Mouse (Mus musculus) forebrain, embryonic 15.5 days (tissue): ENCODE data around the gene Slc22a2. TPM values are rescaled to one million over a fixed set of nuclear protein-coding genes. Genes with fewer than 3 reads are reported as not detected.
"Not testable (repeated sequence)": the region's sequence is repeated elsewhere in the genome, so short reads cannot be mapped to it uniquely, and the experiment has no call there.

Source experiments
- ATAC-seq: fragments of 200-750 bp; cut with Nextera tagmentation; replicated peaks from 2 replicates; pipeline ENCODE4 v1.8.0; 2017; ENCODE audit warnings: mild to moderate bottlenecking, moderate TSS enrichment, moderate library complexity
- H3K27ac ChIP-seq: fragments of 300-500 bp; sonication (generic); replicated peaks from 2 replicates; pipeline ENCODE4 v1.5.1; 2015; ENCODE audit warnings: mild to moderate bottlenecking, inconsistent platforms
- H3K27me3 ChIP-seq: fragments of 300-500 bp; sonication (generic); 2 replicates; pipeline ENCODE4 v1.6.1; 2015; ENCODE audit warnings: inconsistent platforms
- H3K36me3 ChIP-seq: fragments of 300-500 bp; sonication (generic); 2 replicates; pipeline ENCODE4 v1.6.1; 2015; ENCODE audit warnings: mild to moderate bottlenecking, inconsistent platforms
- H3K4me1 ChIP-seq: fragments of 300-500 bp; sonication (generic); 2 replicates; pipeline ENCODE4 v1.6.1; 2015; ENCODE audit warnings: inconsistent platforms
- H3K4me2 ChIP-seq: fragments of 300-500 bp; sonication (generic); replicated peaks from 2 replicates; pipeline ENCODE4 v1.6.1; 2015; ENCODE audit warnings: mild to moderate bottlenecking, inconsistent platforms
- H3K4me3 ChIP-seq: fragments of 300-500 bp; sonication (generic); 2 replicates; pipeline ENCODE4 v1.5.1; 2015; ENCODE audit warnings: mild to moderate bottlenecking, inconsistent platforms
- H3K9ac ChIP-seq: fragments of 300-500 bp; sonication (generic); replicated peaks from 2 replicates; pipeline ENCODE4 v1.6.1; 2015; ENCODE audit warnings: mild to moderate bottlenecking, inconsistent platforms
- H3K9me3 ChIP-seq: fragments of 300-500 bp; sonication (generic); 2 replicates; pipeline ENCODE4 v1.6.1; 2016; ENCODE audit warnings: inconsistent platforms
- WGBS: fragments of 180-500 bp; shearing (Covaris S2); methylation state at CpG from one replicate; pipeline ENCODE4 v1.1.7; 2015; ENCODE audit warnings: mixed read lengths; 5-methylcytosine and 5-hydroxymethylcytosine counted together
- polyA plus RNA-seq: library from polyadenylated mRNA; unstranded; fragments of >200 nt; fragmentation: Nextera tagmentation; extraction: Ambion mirVana; gene quantifications from 2 replicates; pipeline ENCODE4 v1.2.1, GENCODE M21; 2015

Gene Slc22a2
- polyA plus RNA-seq: 0.50 and 1.0 TPM in 2 replicates

DNA sequence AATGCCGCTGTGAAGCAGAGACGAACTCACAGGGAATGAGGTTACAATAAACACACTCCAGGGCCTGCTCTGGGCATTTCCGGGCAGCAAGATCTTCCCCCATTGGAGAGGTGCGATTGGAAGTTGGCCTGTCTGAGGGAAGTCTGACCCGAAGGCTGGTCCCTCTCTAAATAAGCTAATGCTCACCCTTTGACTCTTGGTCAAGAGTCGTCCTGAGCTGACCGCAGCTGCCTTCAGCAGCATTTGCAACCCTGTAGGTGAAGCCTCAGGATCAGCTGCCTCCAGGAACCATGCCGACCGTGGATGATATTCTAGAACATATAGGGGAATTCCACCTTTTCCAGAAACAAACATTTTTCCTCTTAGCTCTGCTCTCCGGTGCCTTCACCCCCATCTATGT is at the start of gene Slc22a2:
TSS of gene Slc22a2 (plus strand) at position 142 of the 400 bp plus-strand sequence.
- 85% methylated on average over 10 of the region's 10 CpGs for WGBS
- H3K36me3 ChIP-seq: no peaks in the 10 kb centered on the region
- H3K4me3 ChIP-seq: no peak within 1 kb of the TSS
- no peaks in the 10 kb centered on the region for H3K9me3 ChIP-seq
- H3K27me3 ChIP-seq: no peaks in the 10 kb centered on the region
- H3K9ac ChIP-seq: no peak within 1 kb of the TSS
- H3K4me2 ChIP-seq: no peak within 1 kb of the TSS
- H3K4me1 ChIP-seq: peaks cover 4% of the 10 kb centered on the region
- H3K27ac ChIP-seq: no peak within 1 kb of the TSS
- ATAC-seq: no peak

DNA sequence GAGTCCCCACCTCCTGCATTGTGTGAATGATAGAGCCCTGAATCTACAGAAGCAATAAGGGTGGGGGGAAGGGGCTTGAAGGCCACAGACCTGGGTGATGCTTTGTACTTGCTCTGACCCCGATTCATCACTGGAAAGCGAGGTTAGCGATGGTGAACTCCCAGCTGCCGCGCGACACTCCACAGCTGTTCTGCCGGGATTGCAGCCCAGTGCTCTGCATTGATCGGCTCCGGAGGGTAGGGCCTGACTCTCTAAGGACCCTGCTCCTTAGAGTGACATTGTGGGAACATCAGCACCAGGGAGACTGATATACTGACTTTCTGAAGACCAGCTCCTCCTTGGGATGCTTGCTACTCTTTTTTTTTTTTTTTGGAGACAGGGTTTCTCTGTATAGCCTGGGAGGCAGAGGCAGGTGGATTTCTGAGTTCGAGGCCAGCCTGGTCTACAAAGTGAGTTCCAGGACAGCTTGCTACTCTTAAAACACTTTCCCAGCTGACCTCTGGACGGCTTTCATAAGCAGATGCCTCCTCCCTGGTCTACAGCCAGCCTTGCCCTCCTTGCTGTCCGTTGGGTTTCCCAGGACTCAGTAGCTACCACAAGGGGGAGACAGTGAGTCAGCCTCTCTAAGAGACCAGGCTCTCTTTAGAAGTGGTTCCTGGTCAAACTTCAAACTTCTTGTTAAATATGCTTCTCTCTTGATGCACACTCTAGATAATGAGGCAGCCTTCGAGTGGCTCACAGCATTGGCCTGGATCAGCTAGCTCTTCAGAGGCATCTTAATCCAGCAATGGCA is 49.4 kb upstream of the Slc22a2 start:
- no peak overlapping the region for H3K4me2 ChIP-seq
- no peak overlapping the region for H3K9ac ChIP-seq
- no peaks in the 10 kb centered on the region for H3K4me1 ChIP-seq
- 70% methylated on average over 13 of the region's 13 CpGs for WGBS
- H3K36me3 ChIP-seq: no peaks in the 10 kb centered on the region
- no peak for ATAC-seq
- H3K9me3 ChIP-seq: no peaks in the 10 kb centered on the region
- no peaks in the 10 kb centered on the region for H3K27me3 ChIP-seq
- no peak overlapping the region for H3K27ac ChIP-seq
- H3K4me3 ChIP-seq: no peak overlapping the region

DNA sequence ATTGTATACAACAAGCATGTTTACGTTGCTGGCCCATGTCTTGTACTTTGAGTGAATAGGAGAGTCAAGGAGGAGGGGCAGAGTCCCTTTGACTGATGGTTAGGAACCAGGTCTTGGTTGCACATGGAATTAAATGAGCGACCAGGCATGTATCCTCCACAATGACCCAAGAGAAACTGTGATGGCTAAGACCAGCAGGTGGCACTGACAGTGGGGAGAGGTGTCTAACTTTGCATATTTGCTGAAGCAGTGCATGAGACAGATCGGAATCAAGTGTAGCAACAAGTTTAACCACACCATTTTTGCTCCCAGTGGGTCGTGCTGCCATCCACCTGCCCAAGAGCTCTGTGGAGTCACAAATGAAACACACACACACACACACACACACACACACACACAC is 21.7 kb upstream of the Slc22a2 start:
- ATAC-seq: no peak
- no peak overlapping the region for H3K4me2 ChIP-seq
- no peaks in the 10 kb centered on the region for H3K36me3 ChIP-seq
- no peak overlapping the region for H3K4me3 ChIP-seq
- H3K9ac ChIP-seq: no peak overlapping the region
- H3K27ac ChIP-seq: no peak overlapping the region
- no peaks in the 10 kb centered on the region for H3K27me3 ChIP-seq
- H3K9me3 ChIP-seq: no peaks in the 10 kb centered on the region
- no peaks in the 10 kb centered on the region for H3K4me1 ChIP-seq
- 86% methylated on average over 4 of the region's 4 CpGs for WGBS

DNA sequence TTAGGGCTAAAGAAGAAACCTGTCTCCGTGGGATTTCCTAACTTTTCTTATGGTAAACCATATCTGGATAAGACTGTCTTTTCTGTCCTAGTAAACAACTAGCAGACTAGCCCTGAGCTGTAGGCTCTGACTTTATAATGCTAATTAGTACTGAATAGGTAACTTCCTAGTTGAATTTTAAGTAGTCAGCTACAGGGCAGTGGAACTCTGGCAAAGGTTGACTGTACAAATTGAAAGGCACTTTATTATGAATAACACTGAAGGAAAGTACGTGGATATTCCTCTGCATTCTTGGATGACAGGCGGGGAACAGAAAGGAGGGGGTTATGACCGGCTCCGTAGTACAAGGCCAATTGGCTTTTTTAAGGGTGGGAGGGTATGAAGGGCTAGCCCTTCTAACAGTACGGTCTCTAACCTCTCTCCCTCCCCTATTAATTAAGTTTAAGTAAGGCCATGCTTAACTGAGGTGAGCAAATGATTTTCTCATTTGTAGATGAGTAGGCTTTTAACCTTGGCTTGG is 19.4 kb upstream of the Slc22a2 start:
- not testable (repeated sequence) for ATAC-seq, H3K4me1 ChIP-seq, H3K9me3 ChIP-seq, H3K4me2 ChIP-seq, H3K9ac ChIP-seq, H3K27me3 ChIP-seq, H3K36me3 ChIP-seq, H3K4me3 ChIP-seq, H3K27ac ChIP-seq
- WGBS: 82% methylated on average over 6 of the region's 6 CpGs

DNA sequence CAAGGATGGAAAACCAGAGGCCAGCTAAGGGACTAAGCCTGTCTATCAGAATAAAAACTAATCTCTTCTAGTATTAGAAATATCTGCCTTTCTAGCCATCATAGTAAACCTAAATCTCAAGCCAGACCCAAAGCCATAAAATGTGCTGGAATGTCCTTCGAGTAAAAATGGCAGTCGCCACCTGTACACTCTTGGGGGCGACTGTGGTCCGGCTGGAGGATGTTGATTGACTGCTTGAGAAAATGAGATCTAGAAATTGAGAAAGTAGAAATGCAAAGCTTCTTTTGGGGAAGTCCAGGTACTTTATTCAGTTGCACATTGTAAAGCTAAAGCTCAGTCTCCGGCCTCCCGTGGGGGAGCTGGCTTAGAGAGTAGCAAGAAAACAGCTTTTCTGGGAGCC is 18.5 kb upstream of the Slc22a2 start:
- no peak overlapping the region for H3K9ac ChIP-seq
- no peaks in the 10 kb centered on the region for H3K9me3 ChIP-seq
- no peak overlapping the region for H3K4me3 ChIP-seq
- 93% methylated on average over 6 of the region's 6 CpGs for WGBS
- no peak overlapping the region for H3K27ac ChIP-seq
- H3K4me1 ChIP-seq: no peaks in the 10 kb centered on the region
- ATAC-seq: no peak
- H3K27me3 ChIP-seq: no peaks in the 10 kb centered on the region
- H3K36me3 ChIP-seq: no peaks in the 10 kb centered on the region
- no peak overlapping the region for H3K4me2 ChIP-seq

DNA sequence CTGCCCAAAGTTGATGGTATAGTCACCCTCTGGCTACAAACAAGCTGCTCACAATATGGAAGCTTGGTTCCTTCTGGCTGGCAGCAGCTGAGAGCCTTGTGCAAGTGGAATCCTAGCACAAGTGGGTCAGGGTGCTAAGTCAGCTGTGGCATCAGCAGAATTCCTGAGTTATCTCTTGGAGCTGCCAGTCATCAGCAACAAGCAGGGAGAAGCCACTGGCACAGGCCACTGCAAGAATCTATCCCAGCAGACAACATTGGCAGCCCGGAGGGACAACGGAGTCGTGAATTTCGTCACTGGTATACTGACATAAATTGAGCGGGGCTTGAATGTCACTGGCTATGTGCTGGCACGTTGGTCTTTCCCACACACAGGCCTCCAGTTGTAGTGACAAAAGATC is 12.6 kb upstream of the Slc22a2 start:
- Histone ChIP-seq H3K36me3 (no peaks in the 10 kb centered on the region), H3K4me1 (no peaks in the 10 kb centered on the region), H3K27ac (no peak overlapping the region), H3K27me3 (no peaks in the 10 kb centered on the region), H3K4me2 (no peak overlapping the region), H3K9ac (no peak overlapping the region), H3K4me3 (no peak overlapping the region), H3K9me3 (no peaks in the 10 kb centered on the region)
- no peak for ATAC-seq
- 83% methylated on average over 6 of the region's 6 CpGs for WGBS

DNA sequence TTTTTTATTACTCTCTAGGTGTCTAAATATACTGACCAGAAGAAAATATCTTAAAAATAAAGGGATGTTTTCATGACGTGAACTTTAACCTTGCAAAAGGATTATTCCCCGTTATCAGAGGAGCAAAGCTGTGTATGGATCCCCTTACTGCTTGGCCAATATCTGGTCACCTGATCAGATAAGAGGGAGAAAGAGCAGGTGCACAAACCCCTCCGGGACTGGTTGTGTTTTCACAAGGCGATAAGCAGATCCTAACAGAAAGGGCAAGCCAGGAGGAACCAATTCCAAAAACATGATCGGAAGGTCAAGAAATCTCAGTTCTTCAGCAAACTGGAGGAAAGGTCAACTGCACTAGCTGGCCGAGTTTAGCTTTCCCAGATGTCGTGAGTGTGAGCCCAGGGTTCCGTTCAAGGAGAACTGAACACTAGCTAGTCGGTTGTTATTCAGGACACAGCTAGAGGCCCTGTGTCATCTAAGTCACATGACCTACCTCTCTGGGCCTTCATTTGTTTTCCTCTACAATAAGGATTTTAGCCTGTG is 11.9 kb upstream of the Slc22a2 start:
- Histone ChIP-seq H3K27ac (no peak overlapping the region), H3K9ac (no peak overlapping the region), H3K27me3 (no peaks in the 10 kb centered on the region), H3K4me3 (no peak overlapping the region), H3K4me2 (no peak overlapping the region), H3K36me3 (no peaks in the 10 kb centered on the region), H3K4me1 (no peaks in the 10 kb centered on the region), H3K9me3 (no peaks in the 10 kb centered on the region)
- WGBS: 86% methylated on average over 9 of the region's 9 CpGs
- ATAC-seq: no peak

DNA sequence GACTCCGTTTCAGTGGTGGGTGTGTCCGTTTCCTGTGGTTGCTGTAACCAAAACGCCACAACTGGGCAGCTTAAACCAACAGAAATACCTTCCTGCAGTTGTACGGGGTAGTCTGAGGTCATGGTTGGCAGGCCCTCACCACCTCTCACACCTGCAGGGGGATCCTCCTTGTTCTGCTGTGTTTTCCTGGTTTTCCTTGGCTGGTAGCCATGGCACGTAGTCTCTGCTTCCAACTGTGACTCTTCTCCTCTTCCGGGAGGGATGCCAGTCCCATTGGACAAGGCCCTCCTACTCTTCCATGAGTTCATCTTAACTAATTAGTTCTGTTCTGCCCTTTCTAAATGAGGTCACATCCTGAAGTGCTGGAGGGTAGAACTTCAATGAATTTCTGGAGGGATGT is 8.5 kb upstream of the Slc22a2 start:
- Histone ChIP-seq H3K36me3 (no peaks in the 10 kb centered on the region), H3K27me3 (no peaks in the 10 kb centered on the region), H3K4me1 (no peaks in the 10 kb centered on the region), H3K9me3 (no peaks in the 10 kb centered on the region), H3K4me3 (no peak overlapping the region), H3K9ac (no peak overlapping the region), H3K4me2 (no peak overlapping the region), H3K27ac (no peak overlapping the region)
- 79% methylated on average over 6 of the region's 6 CpGs for WGBS
- ATAC-seq: no peak

DNA sequence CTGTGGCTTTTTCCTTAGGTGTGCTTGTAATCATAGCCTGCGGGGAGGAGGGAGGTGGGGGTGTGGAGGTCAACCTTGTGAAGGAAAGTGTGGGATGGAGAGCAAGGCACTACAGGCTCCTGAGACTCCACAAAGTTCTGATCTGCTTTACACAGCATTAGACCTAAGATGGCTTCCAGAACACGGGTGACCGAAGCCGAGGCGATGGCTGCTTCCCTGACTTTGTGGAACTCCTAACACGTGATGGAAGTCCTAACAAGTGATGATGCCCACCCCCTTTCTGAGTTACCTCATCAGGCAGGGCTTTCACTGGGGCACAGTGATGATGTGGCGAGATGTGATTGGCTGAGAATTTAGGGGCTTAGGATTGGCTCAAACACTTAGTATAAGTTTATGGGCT is 6.8 kb upstream of the Slc22a2 start:
- Histone ChIP-seq H3K27me3 (no peaks in the 10 kb centered on the region), H3K36me3 (no peaks in the 10 kb centered on the region), H3K9ac (no peak overlapping the region), H3K4me1 (no peaks in the 10 kb centered on the region), H3K4me3 (no peak overlapping the region), H3K27ac (no peak overlapping the region), H3K9me3 (no peaks in the 10 kb centered on the region), H3K4me2 (no peak overlapping the region)
- no peak for ATAC-seq
- WGBS: 92% methylated on average over 7 of the region's 7 CpGs

DNA sequence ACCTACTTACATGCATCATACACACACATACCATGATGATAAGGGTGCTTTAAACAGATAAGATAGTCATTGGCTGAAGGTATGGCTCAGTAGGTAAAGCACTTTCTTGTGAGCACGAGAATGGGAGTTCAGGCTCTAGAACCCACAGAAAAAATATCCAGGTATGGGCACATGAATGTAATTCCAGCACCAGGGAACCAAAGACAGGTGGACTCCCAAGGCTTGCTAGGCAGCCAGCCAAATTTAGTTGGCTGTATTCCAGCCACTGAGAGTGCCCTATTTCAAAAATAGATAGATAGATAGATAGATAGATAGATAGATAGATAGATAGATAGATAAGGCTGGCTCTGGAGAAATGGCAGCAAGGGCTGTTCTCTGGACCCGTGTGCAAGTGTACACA is 1.4 kb downstream of the Slc22a2 start:
- H3K9ac ChIP-seq: no peak overlapping the region
- no peaks in the 10 kb centered on the region for H3K9me3 ChIP-seq
- H3K4me2 ChIP-seq: no peak overlapping the region
- WGBS: 80% methylated on average over 2 of the region's 2 CpGs
- peaks cover 4% of the 10 kb centered on the region for H3K4me1 ChIP-seq
- H3K27ac ChIP-seq: no peak overlapping the region
- H3K4me3 ChIP-seq: no peak overlapping the region
- no peaks in the 10 kb centered on the region for H3K36me3 ChIP-seq
- no peaks in the 10 kb centered on the region for H3K27me3 ChIP-seq
- no peak for ATAC-seq

DNA sequence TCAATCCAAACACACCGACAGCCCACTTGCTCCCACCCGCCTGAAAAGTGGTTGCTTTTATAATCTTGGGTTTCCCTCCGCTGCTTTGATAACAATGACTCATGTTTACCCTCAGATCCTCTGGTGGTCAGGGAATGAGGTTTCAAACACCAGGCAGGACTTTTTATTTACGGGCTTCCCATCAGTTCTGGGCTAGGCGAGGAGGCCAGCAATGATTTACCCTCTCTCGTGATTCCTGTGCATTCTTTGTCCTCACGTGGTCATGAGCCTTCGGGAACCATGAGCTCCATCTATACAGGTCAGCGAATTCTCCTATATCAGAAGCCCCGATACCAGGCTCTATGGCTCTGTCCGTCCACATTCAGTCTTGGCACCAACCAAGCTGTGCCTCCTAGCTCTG is 3.0 kb downstream of the Slc22a2 start:
- Histone ChIP-seq H3K9ac (no peak overlapping the region), H3K4me1 (peaks cover 4% of the 10 kb centered on the region), H3K27me3 (no peaks in the 10 kb centered on the region), H3K9me3 (no peaks in the 10 kb centered on the region), H3K4me2 (no peak overlapping the region), H3K27ac (no peak overlapping the region), H3K4me3 (no peak overlapping the region), H3K36me3 (no peaks in the 10 kb centered on the region)
- ATAC-seq: no peak
- 79% methylated on average over 11 of the region's 11 CpGs for WGBS

DNA sequence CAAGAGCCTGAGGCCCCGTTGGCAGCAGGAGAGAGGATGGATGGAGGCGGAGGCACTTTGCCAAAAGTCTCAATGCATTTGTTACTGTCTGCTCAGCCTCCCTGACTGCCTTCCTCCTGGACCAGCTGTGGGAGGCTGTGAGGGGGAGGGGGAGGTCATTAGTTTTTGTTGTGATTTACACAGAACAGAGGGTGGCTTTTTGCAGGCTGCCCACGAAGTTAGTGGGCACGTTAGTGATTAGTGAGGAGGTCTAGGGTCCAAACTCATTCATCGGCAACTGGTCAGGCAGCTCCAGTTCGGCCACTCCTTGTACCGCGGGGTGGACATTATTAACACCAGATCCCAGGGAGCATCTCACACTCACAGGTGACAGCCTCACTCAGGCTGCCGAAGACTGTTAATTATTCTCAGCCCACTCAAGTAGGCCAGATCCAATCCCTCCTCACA is 4.9 kb downstream of the Slc22a2 start:
- no peaks in the 10 kb centered on the region for H3K36me3 ChIP-seq
- H3K27ac ChIP-seq: no peak overlapping the region
- no peaks in the 10 kb centered on the region for H3K9me3 ChIP-seq
- no peak overlapping the region for H3K4me2 ChIP-seq
- H3K4me1 ChIP-seq: peaks cover 4% of the 10 kb centered on the region
- ATAC-seq: no peak
- no peak overlapping the region for H3K9ac ChIP-seq
- WGBS: 44% methylated on average over 9 of the region's 9 CpGs
- H3K4me3 ChIP-seq: no peak overlapping the region
- no peaks in the 10 kb centered on the region for H3K27me3 ChIP-seq
